Mouse (Mus musculus) testis, adult 2 months (tissue): ENCODE measurements around the gene Akr1c21.
A peak's percentile ranks its signal among the peaks of the same experiment; 100 is the strongest.

ENCODE experiments used
- CTCF ChIP-seq: fragments of 200-500 bp; IDR thresholded peaks from 2 replicates; pipeline ENCODE4 v1.5.1; 2012; ENCODE audit warnings: low read depth, mild to moderate bottlenecking, inconsistent platforms, low read length, moderate library complexity; ENCODE audit not compliant: control insufficient read depth, insufficient read depth, insufficient replicate concordance
- POLR2A ChIP-seq: fragments of 200-500 bp; IDR thresholded peaks from 2 replicates; pipeline ENCODE4 v1.6.1; 2012; ENCODE audit warnings: low read depth, mild to moderate bottlenecking, inconsistent platforms, low read length, moderate library complexity; ENCODE audit not compliant: control insufficient read depth

DNA sequence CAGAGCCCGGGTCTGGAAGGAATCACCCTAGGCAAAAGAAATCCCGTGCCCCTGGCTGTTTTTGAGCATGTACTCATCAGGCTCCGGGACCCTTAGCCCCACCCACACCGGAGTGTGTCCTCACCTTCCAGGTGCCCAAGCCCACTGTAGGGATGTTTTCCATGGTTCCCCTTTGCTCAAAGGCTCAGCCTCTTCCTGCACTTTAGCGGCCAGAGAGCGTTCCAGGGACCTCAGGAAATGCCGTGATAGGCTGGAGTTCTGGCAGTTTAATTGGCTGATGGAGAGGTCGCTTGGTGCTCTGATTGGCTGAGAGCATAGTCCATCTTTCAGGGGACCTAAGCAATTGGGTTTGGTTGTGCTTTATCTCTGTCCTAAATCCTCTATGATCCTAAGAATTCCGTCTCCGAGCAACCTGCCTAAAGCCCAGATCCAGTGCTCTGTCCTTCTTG is 35.1 kb downstream of the Akr1c21 start, which contains the start of gene Akr1e1:
- no peak for TF ChIP-seq CTCF
- TF ChIP-seq POLR2A, result peak; percentile 81
